23 mouse cellular contexts compared by ENCODE assay signal in the genomic region with DNA sequence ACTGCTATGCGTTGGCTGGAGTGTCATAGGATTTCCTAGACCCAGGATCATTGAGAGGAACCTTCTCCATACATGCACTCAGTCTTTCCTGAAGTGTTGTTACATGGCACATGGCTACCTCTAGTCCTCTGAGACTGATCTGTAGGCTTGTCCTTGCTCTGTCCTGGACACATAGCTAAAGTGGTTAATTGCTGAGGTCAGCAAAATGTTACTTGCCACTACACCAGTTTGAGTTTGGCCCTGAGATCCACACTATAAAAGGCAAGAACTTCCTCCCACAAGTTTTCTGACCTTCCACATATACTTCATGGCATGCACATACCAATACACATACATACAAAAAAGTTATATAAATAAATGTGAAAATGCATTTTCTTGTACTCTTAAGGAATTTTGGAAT.
"Had no signal": no experiment of that assay in that cellular context is flagged by ENCODE, and none has a peak within 500 bp of the region (broad histone marks: within the 10 kb centered on the region; RNA-seq: fewer than 3 reads in every experiment).

No protein-coding gene starts in this region.

- DNase-seq: gastrocnemius, adult 2 months; gastrocnemius, postnatal 10 days; gastrocnemius, postnatal 25 days; heart, postnatal 14 days; heart, postnatal 36 days; kidney, adult 18-20 months; kidney, adult 8-10 months; kidney, postnatal 10 days; kidney, postnatal 25 days; kidney, postnatal 4 days had no signal

- H3K9ac ChIP-seq: heart, embryonic 13.5 days; heart, embryonic 15.5 days; hindbrain, embryonic 12.5 days; hindbrain, embryonic 14.5 days; intestine, embryonic 15.5 days; limb, embryonic 13.5 days; limb, embryonic 15.5 days; liver, embryonic 12.5 days; liver, embryonic 14.5 days had no signal

- H3K27me3 ChIP-seq: heart, embryonic 13.5 days; heart, embryonic 15.5 days; hindbrain, embryonic 12.5 days; intestine, embryonic 15.5 days; limb, embryonic 13.5 days; limb, embryonic 15.5 days; liver, embryonic 12.5 days had no signal

- H3K4me1 ChIP-seq: heart, embryonic 15.5 days; hindbrain, embryonic 10.5 days; hindbrain, embryonic 12.5 days; intestine, embryonic 15.5 days; limb, embryonic 13.5 days; limb, embryonic 15.5 days; liver, embryonic 12.5 days had no signal

- H3K4me2 ChIP-seq: heart, embryonic 11.5 days; heart, embryonic 13.5 days; heart, embryonic 15.5 days; hindbrain, embryonic 12.5 days; hindbrain, embryonic 14.5 days; intestine, embryonic 15.5 days; limb, embryonic 13.5 days; limb, embryonic 15.5 days; liver, embryonic 12.5 days had no signal

- H3K9me3 ChIP-seq: heart, embryonic 13.5 days; heart, embryonic 15.5 days; hindbrain, embryonic 10.5 days; hindbrain, embryonic 12.5 days; intestine, embryonic 15.5 days; limb, embryonic 13.5 days; limb, embryonic 15.5 days; liver, embryonic 12.5 days had no signal

- H3K4me3 ChIP-seq: gastrocnemius, adult 2 months; heart, embryonic 13.5 days; heart, embryonic 15.5 days; hindbrain, embryonic 10.5 days; hindbrain, embryonic 12.5 days; intestine, embryonic 15.5 days; layer of hippocampus, adult 2 months; left cerebral cortex, adult 2 months; limb, embryonic 13.5 days; limb, embryonic 15.5 days; liver, embryonic 12.5 days had no signal

- H3K27ac ChIP-seq: gastrocnemius, adult 2 months; heart, embryonic 13.5 days; heart, embryonic 15.5 days; hindbrain, embryonic 10.5 days; hindbrain, embryonic 12.5 days; hindbrain, embryonic 14.5 days; intestine, embryonic 15.5 days; layer of hippocampus, adult 2 months; left cerebral cortex, adult 2 months; limb, embryonic 13.5 days; limb, embryonic 15.5 days; liver, embryonic 12.5 days; liver, embryonic 14.5 days had no signal
